Mouse (Mus musculus): ENCODE data around the gene Ncstn. TPM values are rescaled to one million over a fixed set of nuclear protein-coding genes. Genes with fewer than 3 reads are reported as not detected.

Ncstn gene
- total and polyA plus RNA-seq, 2 experiments from 2014 or later = 77.5 to 101 TPM

DNA sequence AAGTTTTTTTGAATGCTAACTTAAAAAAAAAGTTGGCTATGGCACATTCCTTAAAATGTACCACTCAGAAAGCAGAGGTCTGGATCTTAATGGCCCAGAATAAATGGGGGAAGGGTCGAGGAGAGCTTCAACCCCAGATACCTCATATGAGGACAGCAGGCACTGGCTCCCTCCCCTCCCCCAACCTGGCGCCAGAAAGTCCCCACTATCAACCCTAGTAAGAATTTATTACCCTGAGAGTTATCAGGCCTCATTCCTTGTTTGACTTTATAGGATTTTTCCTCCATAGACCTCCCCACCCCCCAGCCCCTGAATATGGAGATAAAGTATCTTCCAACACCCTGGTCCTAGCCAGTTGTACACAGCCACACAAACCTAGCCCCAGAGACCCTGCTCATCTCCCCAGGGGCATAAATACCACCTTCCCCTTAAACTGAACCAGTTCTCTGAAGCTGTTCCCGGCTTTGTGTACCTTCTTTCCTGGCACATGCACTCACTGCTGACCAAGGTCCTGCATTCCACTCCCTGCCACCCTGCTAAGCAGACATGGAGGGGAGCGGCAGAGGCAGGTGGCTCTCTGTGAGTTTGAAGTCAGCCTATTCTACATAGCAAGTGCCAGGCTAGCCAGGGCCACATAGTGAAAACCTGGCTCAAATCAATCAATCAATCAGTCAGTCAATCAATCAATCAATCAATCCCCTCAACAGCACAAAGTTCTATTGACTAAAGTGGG lies 19.1 kb downstream of the Ncstn start:
- H3K27ac ChIP-seq = no peak overlapping the region
- WGBS = 63% methylated on average over 4 of the region's 4 CpGs
- H3K4me1 ChIP-seq (ENCODE audit: insufficient read depth, low read length) = 0 out of 2 replicates have a peak, but pooled peaks cover 4% of the 10 kb centered on the region

DNA sequence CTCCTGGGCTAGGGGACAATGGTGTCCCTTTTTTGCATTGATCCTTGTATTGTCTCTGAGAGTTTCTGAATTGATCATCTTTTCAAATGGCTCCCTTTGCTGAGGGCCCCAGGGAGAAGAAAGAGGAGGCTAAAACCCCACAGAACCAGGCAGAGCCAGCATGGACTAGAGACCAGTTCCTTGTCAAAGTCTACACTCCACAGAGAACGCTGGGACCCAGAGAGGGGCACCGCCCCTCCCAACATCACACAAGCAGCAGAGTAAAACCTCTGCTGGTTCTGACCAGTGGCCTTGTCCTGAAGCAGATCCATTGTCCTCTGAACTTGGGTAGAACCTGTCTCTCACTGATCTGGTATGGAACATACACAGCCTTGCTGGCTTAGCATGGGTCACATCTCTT lies 20.5 kb downstream of the Ncstn start:
- Histone ChIP-seq H3K27ac (peak overlapping the region; percentile 75; the same call in 1 of the 2 replicates), H3K4me2 (ENCODE audit: low read depth, low read length) (no peak overlapping the region), H3K4me3 (ENCODE audit: low read length) (no peak overlapping the region), H3K9ac (replicated peaks; ENCODE audit: low read length) (no peak overlapping the region), H3K9me3 (ENCODE audit: low read length) (no peaks in the 10 kb centered on the region), H3K27me3 (ENCODE audit: insufficient read depth, low read length) (no peaks in the 10 kb centered on the region), H3K36me3 (ENCODE audit: insufficient read depth, low read length) (peaks cover 24% of the 10 kb centered on the region), H3K4me1 (ENCODE audit: insufficient read depth, low read length) (peaks cover 4% of the 10 kb centered on the region; the same call in 1 of the 2 replicates)
- DNase-seq (ENCODE audit: low spot score) (no peak), ATAC-seq (no peak)
- 82% methylated on average over 2 of the region's 2 CpGs for WGBS
- no peak for TF ChIP-seq CTCF (IDR thresholded peaks at IDR 0.05; ENCODE audit: low read depth)

More for the DNA sequence above, 19.1 kb downstream of the Ncstn start:
- Histone ChIP-seq H3K27me3 (ENCODE audit: insufficient read depth, low read length) (no peaks in the 10 kb centered on the region), H3K4me3 (ENCODE audit: low read length) (no peak overlapping the region), H3K36me3 (ENCODE audit: insufficient read depth, low read length) (peaks cover 37% of the 10 kb centered on the region), H3K9me3 (ENCODE audit: low read length) (no peaks in the 10 kb centered on the region), H3K9ac (replicated peaks; ENCODE audit: low read length) (no peak overlapping the region), H3K4me2 (ENCODE audit: low read depth, low read length) (no peak overlapping the region)
- DNase-seq (ENCODE audit: low spot score) (no peak), ATAC-seq (no peak)
- TF ChIP-seq CTCF (IDR thresholded peaks at IDR 0.05; ENCODE audit: low read depth) = no peak

- Histone ChIP-seq H3K9ac (replicated peaks; ENCODE audit: low read length) (no peak overlapping the region), H3K4me2 (ENCODE audit: low read depth, low read length) (no peak overlapping the region), H3K9me3 (ENCODE audit: low read length) (no peaks in the 10 kb centered on the region), H3K36me3 (ENCODE audit: insufficient read depth, low read length) (peaks cover 15% of the 10 kb centered on the region), H3K4me3 (ENCODE audit: low read length) (no peak overlapping the region), H3K4me1 (ENCODE audit: insufficient read depth, low read length) (peaks cover 4% of the 10 kb centered on the region; the same call in 1 of the 2 replicates), H3K27me3 (ENCODE audit: insufficient read depth, low read length) (no peaks in the 10 kb centered on the region), H3K27ac (peak overlapping the region; percentile 75)
- DNase-seq (ENCODE audit: low spot score) = peak; percentile 58
- no peak for TF ChIP-seq CTCF (IDR thresholded peaks at IDR 0.05; ENCODE audit: low read depth)
- ATAC-seq = peak; percentile 11; the same call in 1 of the 2 replicates
- WGBS = 16% methylated on average over 8 of the region's 8 CpGs
Measured at GRCm38 (mm10) chr1:172061217-172061616, 21.4 kb downstream of the Ncstn start.

- peak; percentile 33; the same call in 1 of the 2 replicates for ATAC-seq
- no peak overlapping the region for H3K4me3 ChIP-seq (ENCODE audit: low read length)
- H3K36me3 ChIP-seq (ENCODE audit: insufficient read depth, low read length) = peaks cover 11% of the 10 kb centered on the region; the same call in 1 of the 2 replicates
- H3K27me3 ChIP-seq (ENCODE audit: insufficient read depth, low read length) = no peaks in the 10 kb centered on the region
- DNase-seq (ENCODE audit: low spot score) = peak; percentile 59
- no peaks in the 10 kb centered on the region for H3K9me3 ChIP-seq (ENCODE audit: low read length)
- no peak overlapping the region for H3K9ac ChIP-seq (replicated peaks; ENCODE audit: low read length)
- 23% methylated on average over 4 of the region's 4 CpGs for WGBS
- TF ChIP-seq CTCF (IDR thresholded peaks at IDR 0.05; ENCODE audit: low read depth) = no peak
- H3K4me1 ChIP-seq (ENCODE audit: insufficient read depth, low read length) = peaks cover 4% of the 10 kb centered on the region; the same call in 1 of the 2 replicates
- no peak overlapping the region for H3K4me2 ChIP-seq (ENCODE audit: low read depth, low read length)
- peak overlapping the region; percentile 75 for H3K27ac ChIP-seq
Measured at GRCm38 (mm10) chr1:172060659-172061058, 21.9 kb downstream of the Ncstn start.

DNA sequence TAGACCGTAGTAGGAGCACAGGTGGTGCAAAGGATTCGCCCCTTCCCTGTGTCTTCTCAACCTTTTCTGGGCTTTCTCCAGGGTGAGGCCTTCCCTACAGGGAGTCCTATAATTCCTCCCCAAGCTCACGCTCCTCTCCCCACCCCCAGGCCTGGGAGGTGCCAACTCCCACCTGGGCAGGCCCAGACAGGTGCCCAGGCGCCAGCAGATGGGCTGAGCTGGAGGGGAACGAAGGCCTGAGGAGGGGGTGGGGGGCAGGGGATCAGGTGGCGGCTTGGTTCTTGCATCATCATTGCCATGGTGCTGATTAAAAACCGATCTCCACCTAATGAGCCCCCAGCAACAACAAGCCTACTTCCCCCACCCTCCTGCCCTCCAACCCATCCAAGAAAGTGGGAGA lies 23.7 kb downstream of the Ncstn start:
- peaks cover 6% of the 10 kb centered on the region; the same call in 1 of the 2 replicates for H3K4me1 ChIP-seq (ENCODE audit: insufficient read depth, low read length)
- no peak for TF ChIP-seq CTCF (IDR thresholded peaks at IDR 0.05; ENCODE audit: low read depth)
- ATAC-seq (peak; percentile 8; the same call in 1 of the 2 replicates), DNase-seq (ENCODE audit: low spot score) (no peak)
- no peak overlapping the region for H3K4me3 ChIP-seq (ENCODE audit: low read length)
- H3K27ac ChIP-seq = peak overlapping the region; percentile 52
- no peaks in the 10 kb centered on the region for H3K36me3 ChIP-seq (ENCODE audit: insufficient read depth, low read length)
- no peaks in the 10 kb centered on the region for H3K9me3 ChIP-seq (ENCODE audit: low read length)
- H3K9ac ChIP-seq (replicated peaks; ENCODE audit: low read length) = no peak overlapping the region
- WGBS = 48% methylated on average over 7 of the region's 7 CpGs
- H3K4me2 ChIP-seq (ENCODE audit: low read depth, low read length) = 0 out of 2 replicates have a peak overlapping the region, but pooled peaks have one; percentile 16
- no peaks in the 10 kb centered on the region for H3K27me3 ChIP-seq (ENCODE audit: insufficient read depth, low read length)

- ATAC-seq = peak; percentile 47
Measured at GRCm38 (mm10) chr1:172058321-172058720, 24.3 kb downstream of the Ncstn start.

More at GRCm38 (mm10) chr1:172058321-172058720, 24.3 kb downstream of the Ncstn start:
- H3K27ac ChIP-seq = peak overlapping the region; percentile 52
- peak overlapping the region; percentile 16; the same call in 1 of the 2 replicates for H3K4me2 ChIP-seq (ENCODE audit: low read depth, low read length)
- WGBS = 35% methylated on average over 6 of the region's 6 CpGs
- TF ChIP-seq CTCF (IDR thresholded peaks at IDR 0.05; ENCODE audit: low read depth) = no peak
- no peak overlapping the region for H3K9ac ChIP-seq (replicated peaks; ENCODE audit: low read length)
- H3K9me3 ChIP-seq (ENCODE audit: low read length) = no peaks in the 10 kb centered on the region
- H3K4me1 ChIP-seq (ENCODE audit: insufficient read depth, low read length) = peaks cover 10% of the 10 kb centered on the region; the same call in 1 of the 2 replicates
- DNase-seq (ENCODE audit: low spot score) = peak; percentile 48
- H3K27me3 ChIP-seq (ENCODE audit: insufficient read depth, low read length) = no peaks in the 10 kb centered on the region
- no peak overlapping the region for H3K4me3 ChIP-seq (ENCODE audit: low read length)
- H3K36me3 ChIP-seq (ENCODE audit: insufficient read depth, low read length) = no peaks in the 10 kb centered on the region

Measured in hindbrain, postnatal 0 days (tissue).